Mouse (Mus musculus): ENCODE data around the gene Alg11.

The Alg11 gene

GRCm38 (mm10) chr8:22061126-22061525 lies 605 bp downstream of the Alg11 start:
- DNase-seq (ENCODE audit: low spot score in 2 of 2) = no peak

GRCm38 (mm10) chr8:22079313-22080007 lies 18.9 kb downstream of the Alg11 start:
- DNase-seq (ENCODE audit: low spot score in 2 of 2) = no peak

GRCm38 (mm10) chr8:22089226-22089625 lies 28.7 kb downstream of the Alg11 start:
- DNase-seq (ENCODE audit: low spot score in 2 of 2) = no peak

GRCm38 (mm10) chr8:22091568-22091967 lies 31.0 kb downstream of the Alg11 start:
- no peak for DNase-seq (ENCODE audit: low spot score in 2 of 2)

GRCm38 (mm10) chr8:22107020-22107419 lies 46.5 kb downstream of the Alg11 start:
- no peak for DNase-seq (ENCODE audit: low spot score in 2 of 2)

All from right cerebral cortex, postnatal 36 days (tissue).